Mouse (Mus musculus) limb, embryonic 14.5 days (tissue): ENCODE results near the gene Rufy1. TPM values are rescaled to one million over a fixed set of nuclear protein-coding genes. Genes with fewer than 3 reads are reported as not detected.
A peak's percentile ranks its signal among the peaks of the same experiment; 100 is the strongest.

ENCODE experiments used
- ATAC-seq: fragments of 200-750 bp; cut with Nextera tagmentation; 2 replicates; pipeline ENCODE4 v1.8.0; 2017; ENCODE audit warnings: low read depth, moderate number of reproducible peaks, moderate TSS enrichment; ENCODE audit not compliant: low FRiP score
- DNase-seq: peaks from one replicate; pipeline ENCODE4 v3.0.0-alpha.2; 2015; ENCODE audit warnings: low spot score
- H3K27ac ChIP-seq: fragments of 300-500 bp; sonication (generic); replicated peaks from 2 replicates; pipeline ENCODE4 v1.5.1; 2014; ENCODE audit warnings: low read depth, mild to moderate bottlenecking, low read length, moderate library complexity, mixed read lengths
- H3K27me3 ChIP-seq: fragments of 300-500 bp; sonication (generic); 2 replicates; pipeline ENCODE4 v1.6.1; 2014; ENCODE audit warnings: low read length, mixed read lengths; ENCODE audit not compliant: control insufficient read depth, insufficient read depth
- H3K36me3 ChIP-seq: fragments of 300-500 bp; sonication (generic); 2 replicates; pipeline ENCODE4 v1.6.1; 2014; ENCODE audit warnings: mild to moderate bottlenecking, low read length, moderate library complexity, mixed read lengths; ENCODE audit not compliant: control insufficient read depth, insufficient read depth
- H3K4me1 ChIP-seq: fragments of 300-500 bp; sonication (generic); 2 replicates; pipeline ENCODE4 v1.6.1; 2014; ENCODE audit warnings: antibody characterized with exemption, low read length, mixed read lengths; ENCODE audit not compliant: control insufficient read depth, insufficient read depth
- H3K4me2 ChIP-seq: fragments of 300-500 bp; sonication (generic); replicated peaks from 2 replicates; pipeline ENCODE4 v1.6.1; 2014; ENCODE audit warnings: low read depth, mild to moderate bottlenecking, low read length, moderate library complexity; ENCODE audit not compliant: severe bottlenecking
- H3K4me3 ChIP-seq: fragments of 300-500 bp; sonication (generic); replicated peaks from 2 replicates; pipeline ENCODE4 v1.5.1; 2014; ENCODE audit warnings: low read length
- H3K9ac ChIP-seq: fragments of 300-500 bp; sonication (generic); 2 replicates; pipeline ENCODE4 v1.6.1; 2014; ENCODE audit warnings: mild to moderate bottlenecking, low read depth, low read length, moderate library complexity; ENCODE audit not compliant: severe bottlenecking
- H3K9me3 ChIP-seq: fragments of 300-500 bp; sonication (generic); 2 replicates; pipeline ENCODE4 v1.6.1; 2016; ENCODE audit warnings: low read length; ENCODE audit not compliant: control insufficient read depth
- POLR2A ChIP-seq: fragments of 200-500 bp; IDR thresholded peaks from 2 replicates; pipeline ENCODE4 v1.8.0; 2012; ENCODE audit warnings: inconsistent platforms, mild to moderate bottlenecking, moderate library complexity, borderline replicate concordance; ENCODE audit not compliant: insufficient read depth, insufficient read length; ENCODE audit errors: extremely low read depth
- WGBS: fragments of 180-500 bp; shearing (Covaris S2); extraction: QIAGEN DNeasy Blood & Tissue Kit; methylation state at CpG from one replicate; pipeline ENCODE4 v1.1.7; 2014; 5-methylcytosine and 5-hydroxymethylcytosine counted together
- polyA plus RNA-seq, 2 experiments: library from polyadenylated mRNA; depleted of rRNA in 1 of 2; stranded (reverse) in 1 of 2; unstranded in 1 of 2; fragments of >200 nt; fragmentation: Nextera tagmentation in 1 of 2; extraction: Ambion mirVana in 1 of 2; gene quantifications; 2 replicates each; pipeline versions ENCODE4 v1.2.1 to v1.2.3; 2012 to 2014

Gene Rufy1
- polyA plus RNA-seq, 2 experiments = 20.3 to 24.9 TPM

GRCm38 (mm10) chr11:50388217-50388929, 42.6 kb downstream of the Rufy1 start:
- DNase-seq (no peak), ATAC-seq (peak; percentile 14; the same call in 1 of the 2 replicates)
- H3K9ac ChIP-seq = no peak overlapping the region
- H3K4me2 ChIP-seq = no peak overlapping the region
- no peaks in the 10 kb centered on the region for H3K27me3 ChIP-seq
- 85% methylated on average over 3 of the region's 3 CpGs for WGBS
- no peak overlapping the region for H3K4me3 ChIP-seq
- no peak overlapping the region for H3K27ac ChIP-seq
- H3K36me3 ChIP-seq = peaks cover 71% of the 10 kb centered on the region
- H3K4me1 ChIP-seq = no peaks in the 10 kb centered on the region
- TF ChIP-seq POLR2A = no peak
- H3K9me3 ChIP-seq = no peaks in the 10 kb centered on the region

- H3K9ac ChIP-seq = no peak overlapping the region
- H3K9me3 ChIP-seq = no peaks in the 10 kb centered on the region
- ATAC-seq (peak; percentile 23; the same call in 1 of the 2 replicates), DNase-seq (no peak)
- no peak overlapping the region for H3K27ac ChIP-seq
- H3K36me3 ChIP-seq = peaks cover 76% of the 10 kb centered on the region
- no peak overlapping the region for H3K4me2 ChIP-seq
- H3K4me3 ChIP-seq = no peak overlapping the region
- WGBS = 83% methylated on average over 4 of the region's 4 CpGs
- no peak for TF ChIP-seq POLR2A
- H3K4me1 ChIP-seq = no peaks in the 10 kb centered on the region
- no peaks in the 10 kb centered on the region for H3K27me3 ChIP-seq
Observed at GRCm38 (mm10) chr11:50387697-50388096, 43.2 kb downstream of the Rufy1 start.

DNA sequence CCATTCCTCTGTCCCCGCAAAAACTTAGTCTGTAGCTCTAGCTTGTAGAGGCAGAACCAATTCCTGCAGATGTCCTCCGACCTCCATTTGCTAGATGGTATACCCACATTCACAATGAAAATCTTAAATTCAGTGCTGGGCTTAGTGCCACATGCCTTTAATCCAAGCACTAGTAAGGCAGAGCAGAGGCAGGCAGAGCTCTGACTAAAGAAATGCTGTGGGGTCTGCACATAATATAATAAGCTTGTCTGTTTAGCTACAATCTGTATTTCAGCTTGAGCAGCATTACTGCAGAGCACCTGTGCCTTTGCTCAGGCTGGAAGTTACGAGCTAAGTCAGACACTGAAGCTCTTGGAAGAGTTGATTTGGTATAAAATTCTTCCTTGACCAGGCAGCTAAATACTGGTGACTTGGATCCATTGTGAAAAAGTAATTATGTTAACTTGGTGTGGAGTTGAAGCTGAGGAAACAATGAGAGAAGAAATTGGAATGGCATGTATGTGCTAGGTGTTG, 43.7 kb downstream of the Rufy1 start:
- H3K27ac ChIP-seq = no peak overlapping the region
- DNase-seq = no peak
- H3K4me2 ChIP-seq = no peak overlapping the region
- no peak overlapping the region for H3K9ac ChIP-seq
- no peak overlapping the region for H3K4me3 ChIP-seq
- TF ChIP-seq POLR2A = no peak
- WGBS = 65% methylated on average over 3 of the region's 3 CpGs
- H3K9me3 ChIP-seq = no peaks in the 10 kb centered on the region
- peaks cover 76% of the 10 kb centered on the region for H3K36me3 ChIP-seq
- no peaks in the 10 kb centered on the region for H3K27me3 ChIP-seq
- H3K4me1 ChIP-seq = no peaks in the 10 kb centered on the region
- no peak for ATAC-seq

DNA sequence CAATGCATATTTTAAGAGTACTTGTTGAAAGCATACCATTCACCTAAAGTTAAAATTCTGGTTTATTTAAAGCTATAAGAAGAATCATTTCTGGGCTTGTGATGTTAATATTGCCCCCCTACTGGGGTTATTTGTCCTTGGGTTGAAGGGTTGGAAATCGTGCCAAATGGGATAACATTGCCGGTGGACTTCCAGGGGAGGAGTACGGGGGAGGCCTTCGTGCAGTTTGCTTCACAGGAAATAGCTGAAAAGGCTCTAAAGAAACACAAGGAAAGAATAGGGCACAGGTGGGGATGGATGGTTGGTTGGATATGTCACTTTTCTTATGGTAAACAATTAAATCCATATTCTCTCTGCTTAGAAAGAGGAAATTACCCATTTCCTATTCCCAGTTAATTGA, 49.6 kb downstream of the Rufy1 start:
- DNase-seq (no peak), ATAC-seq (no peak)
- no peaks in the 10 kb centered on the region for H3K9me3 ChIP-seq
- peak overlapping the region; percentile 41 for H3K4me2 ChIP-seq
- H3K27me3 ChIP-seq = no peaks in the 10 kb centered on the region
- H3K4me1 ChIP-seq = peaks cover 16% of the 10 kb centered on the region
- peak overlapping the region; percentile 12; the same call in 1 of the 2 replicates for H3K4me3 ChIP-seq
- H3K36me3 ChIP-seq = peaks cover 59% of the 10 kb centered on the region
- no peak overlapping the region for H3K27ac ChIP-seq
- TF ChIP-seq POLR2A = no peak
- WGBS = 31% methylated on average over 4 of the region's 4 CpGs
- no peak overlapping the region for H3K9ac ChIP-seq

DNA sequence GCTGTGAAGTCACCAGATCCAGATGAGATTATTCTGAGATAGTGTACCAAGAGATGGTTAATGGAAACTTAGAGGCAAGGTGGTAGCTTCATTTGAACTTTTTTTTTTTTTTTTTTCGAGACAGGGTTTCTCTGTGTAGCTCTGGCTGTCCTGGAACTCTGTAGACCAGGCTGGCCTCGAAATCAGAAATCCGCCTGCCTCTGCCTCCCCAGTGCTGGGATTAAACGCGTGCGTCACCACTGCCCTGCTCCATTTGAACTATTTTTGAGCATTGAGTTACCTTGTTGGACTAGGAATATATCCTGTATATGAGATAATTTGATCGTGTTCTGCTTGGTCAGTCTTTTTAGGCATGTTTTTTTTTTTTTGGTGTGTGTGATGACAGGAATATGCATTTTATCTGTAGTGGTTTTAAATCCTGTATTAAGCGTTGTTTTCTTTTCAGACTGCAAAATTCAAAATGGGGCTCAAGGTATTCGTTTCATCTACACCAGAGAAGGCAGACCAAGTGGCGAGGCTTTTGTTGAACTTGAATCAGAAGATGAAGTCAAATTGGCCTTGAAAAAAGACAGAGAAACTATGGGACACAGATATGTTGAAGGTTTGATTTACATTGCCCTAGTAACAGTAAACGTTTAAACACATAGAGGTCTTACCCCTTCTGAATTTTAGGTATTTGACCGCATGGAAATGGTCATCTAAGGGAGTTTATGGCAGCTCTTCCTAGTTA, 51.7 kb downstream of the Rufy1 start:
- no peaks in the 10 kb centered on the region for H3K27me3 ChIP-seq
- H3K9me3 ChIP-seq = no peaks in the 10 kb centered on the region
- H3K9ac ChIP-seq = peak overlapping the region; percentile 97
- peaks cover 20% of the 10 kb centered on the region for H3K4me1 ChIP-seq
- 58% methylated on average over 12 of the region's 12 CpGs for WGBS
- ATAC-seq = no peak
- no peak for TF ChIP-seq POLR2A
- peak overlapping the region; percentile 86 for H3K4me2 ChIP-seq
- DNase-seq = no peak
- no peak overlapping the region for H3K27ac ChIP-seq
- peak overlapping the region; percentile 63 for H3K4me3 ChIP-seq
- H3K36me3 ChIP-seq = peaks cover 43% of the 10 kb centered on the region
